Mouse (Mus musculus) MEL (cell line): Measurements from ENCODE around the gene Sparc.

ENCODE experiments used
- CTCF ChIP-seq, 3 experiments: IDR thresholded peaks in 2 of 3; conservative IDR thresholded peaks in 1 of 3; 2 replicates each; pipeline ENCODE4 v1.5.1; 2011 to 2012; ENCODE audit warnings: low read length in 3 of 3, low read depth in 2 of 3, mild to moderate bottlenecking in 2 of 3, improper control_type of control experiment in 1 of 3, inconsistent platforms in 1 of 3, mixed read lengths in 1 of 3, moderate library complexity in 1 of 3; ENCODE audit not compliant: control insufficient read depth in 1 of 3, insufficient read depth in 1 of 3, poor library complexity in 1 of 3, severe bottlenecking in 1 of 3
- E2F4 ChIP-seq: IDR thresholded peaks from 2 replicates; pipeline ENCODE4 v1.6.1; 2011; ENCODE audit warnings: low read depth, low read length, improper control_type of control experiment, borderline replicate concordance
- MEF2A ChIP-seq: IDR thresholded peaks from 2 replicates; pipeline ENCODE4 v1.6.1; 2014; ENCODE audit warnings: low read depth, mild to moderate bottlenecking, inconsistent platforms, low read length, improper control_type of control experiment; ENCODE audit not compliant: poor library complexity, insufficient replicate concordance, severe bottlenecking; ENCODE audit errors: extremely low read depth
- MXI1 ChIP-seq: IDR thresholded peaks from 2 replicates; pipeline ENCODE4 v1.6.1; 2011; ENCODE audit warnings: mild to moderate bottlenecking, low read depth, low read length, improper control_type of control experiment
- TCF12 ChIP-seq: IDR thresholded peaks from 2 replicates; pipeline ENCODE4 v1.6.1; 2014; ENCODE audit warnings: low read depth, mild to moderate bottlenecking, inconsistent platforms, low read length, improper control_type of control experiment, moderate library complexity

GRCm38 (mm10) chr11:55415036-55415704, 7.8 kb downstream of the Sparc start:
- TF ChIP-seq MXI1 (no peak), MEF2A (no peak), CTCF (IDR thresholded peaks at IDR 0.05 in 2 of 3, conservative IDR thresholded peaks at IDR 0.05 in 1 of 3; ENCODE audit: control insufficient read depth in 1 of 3, insufficient read depth in 1 of 3, low read depth in 2 of 3, low read length in 3 of 3, poor library complexity in 1 of 3, severe bottlenecking in 1 of 3) (no peak), TCF12 (no peak), E2F4 (no peak)
